In the genomic region with DNA sequence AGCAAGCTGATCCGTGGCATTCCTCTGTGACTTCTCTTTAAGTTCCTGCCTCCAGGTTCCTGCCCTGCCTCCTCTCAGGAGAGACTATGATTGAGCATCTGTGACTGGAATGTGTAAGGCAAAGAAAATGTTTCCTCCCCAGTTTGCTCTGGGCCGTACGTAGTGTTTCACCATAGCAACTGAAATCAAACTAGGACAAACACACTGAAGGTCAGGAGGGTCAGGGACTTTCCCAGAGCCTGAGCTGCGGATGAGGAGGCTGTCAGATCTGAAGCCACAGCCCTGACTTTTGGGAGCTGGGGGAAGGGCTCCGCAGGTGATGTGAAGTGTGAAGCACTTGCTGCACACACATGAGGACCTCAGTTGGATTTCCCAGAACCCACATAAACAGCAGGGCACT, we compare ENCODE assay signal across 1 mouse cellular context.
TF ChIP-seq lines count a peak whose summit lies in the region.

No protein-coding gene starts in this region.

TF ChIP-seq in CH12.LX, 34 proteins besides CTCF, POLR2A, EP300 and RAD21 (continued from another document):
- no peak; the same call in 1 of the 2 replicates for TF ChIP-seq SMC3 (IDR thresholded peaks at IDR 0.05; ENCODE audit: low read depth, low read length)
- TF ChIP-seq MAFK (IDR thresholded peaks at IDR 0.05; ENCODE audit: insufficient replicate concordance, low read length), result no peak
- TF ChIP-seq ZC3H11A (IDR thresholded peaks at IDR 0.05; ENCODE audit: low read depth, low read length), result no peak
- TF ChIP-seq MAX (IDR thresholded peaks at IDR 0.05; ENCODE audit: low read length), result no peak
- no peak for TF ChIP-seq HCFC1 (IDR thresholded peaks at IDR 0.05; ENCODE audit: low read depth, low read length)
- TF ChIP-seq ZNF384 (IDR thresholded peaks at IDR 0.05; ENCODE audit: low read depth, low read length), result no peak
- TF ChIP-seq MEF2A (IDR thresholded peaks at IDR 0.05; ENCODE audit: borderline replicate concordance, low read depth, low read length), result peak; percentile 69
- no peak for TF ChIP-seq GABPA (IDR thresholded peaks at IDR 0.05; ENCODE audit: insufficient replicate concordance, low read depth, low read length)
- no peak for TF ChIP-seq USF1 (IDR thresholded peaks at IDR 0.05; ENCODE audit: low read depth, low read length)
- no peak for TF ChIP-seq NELFE (IDR thresholded peaks at IDR 0.05; ENCODE audit: low read depth, low read length)
- peak; percentile 90 for TF ChIP-seq IRF4 (IDR thresholded peaks at IDR 0.05; ENCODE audit: low read depth, low read length)
- no peak for TF ChIP-seq CHD1 (IDR thresholded peaks at IDR 0.05; ENCODE audit: low read depth, low read length)
- peak; percentile 57; the same call in 1 of the 2 replicates for TF ChIP-seq SIN3A (IDR thresholded peaks at IDR 0.05; ENCODE audit: low read length)
- peak; percentile 63; the same call in 1 of the 2 replicates for TF ChIP-seq MXI1 (IDR thresholded peaks at IDR 0.05; ENCODE audit: low read depth, low read length)
- TF ChIP-seq ELF1 (IDR thresholded peaks at IDR 0.05; ENCODE audit: low read depth, low read length), result no peak
